14 mouse cellular contexts compared by ENCODE assay signal in genomic region chr11:77901366-77901765, GRCm38 (mm10). TPM values are rescaled to one million over a fixed set of nuclear protein-coding genes. Genes with fewer than 3 reads are reported as not detected.
A peak's percentile ranks its signal among the peaks of the same experiment; 100 is the strongest.
DNase-seq lines count a peak whose midpoint lies in the region; ATAC-seq lines count a peak whose summit lies in the region.
"Had no signal": no experiment of that assay in that cellular context is flagged by ENCODE, and none has a peak within 500 bp of the region (broad histone marks: within the 10 kb centered on the region; RNA-seq: fewer than 3 reads in every experiment).

No protein-coding gene starts in this region.

- no peak overlapping the region for H3K4me2 ChIP-seq in embryonic facial prominence, embryonic 14.5 days (ENCODE audit: low read depth, low read length)
- no peak overlapping the region for H3K4me2 ChIP-seq in midbrain, embryonic 12.5 days (replicated peaks)
- H3K4me2 ChIP-seq: heart, embryonic 13.5 days had no signal

- no peak overlapping the region for H3K9ac ChIP-seq in embryonic facial prominence, embryonic 14.5 days (ENCODE audit: low read depth, low read length)
- H3K9ac ChIP-seq in midbrain, embryonic 12.5 days (replicated peaks): no peak overlapping the region
- H3K9ac ChIP-seq: heart, embryonic 13.5 days had no signal

- H3K27ac ChIP-seq in embryonic facial prominence, embryonic 14.5 days (replicated peaks; ENCODE audit: low read depth, low read length): no peak overlapping the region
- no peak overlapping the region for H3K27ac ChIP-seq in embryonic facial prominence, embryonic 10.5 days (replicated peaks)
- 0 out of 2 replicates have a peak overlapping the region, but pooled peaks have one; percentile 39 for H3K27ac ChIP-seq in midbrain, embryonic 12.5 days (replicated peaks)
- H3K27ac ChIP-seq: heart, embryonic 13.5 days had no signal

- peak; percentile 27 for DNase-seq in embryonic facial prominence, embryonic 14.5 days (ENCODE audit: low spot score)
- no peak for DNase-seq in embryonic facial prominence, embryonic 10.5 days (ENCODE audit: low spot score)
- peak; percentile 5 to 10 for DNase-seq in urinary bladder, adult 18-20 months (ENCODE audit: low spot score in 2 of 2)
- DNase-seq in urinary bladder, adult 2 months (ENCODE audit: low spot score): no peak
- DNase-seq in urinary bladder, postnatal 36 days (ENCODE audit: low spot score in 2 of 2): peak; percentile 13 to 29
- no peak for DNase-seq in right cerebral cortex, postnatal 36 days (ENCODE audit: low spot score in 2 of 2)
- DNase-seq: cerebellum, adult 11 months; gastrocnemius, postnatal 10 days; thymus, postnatal 4 days had no signal

- H3K36me3 ChIP-seq in embryonic facial prominence, embryonic 14.5 days (ENCODE audit: control insufficient read depth, insufficient read depth, low read length): no peaks in the 10 kb centered on the region
- H3K36me3 ChIP-seq in embryonic facial prominence, embryonic 10.5 days (replicated peaks): no peaks in the 10 kb centered on the region
- no peaks in the 10 kb centered on the region for H3K36me3 ChIP-seq in midbrain, embryonic 12.5 days
- H3K36me3 ChIP-seq: heart, embryonic 13.5 days had no signal

- peaks cover 26% of the 10 kb centered on the region for H3K4me1 ChIP-seq in embryonic facial prominence, embryonic 14.5 days (ENCODE audit: control insufficient read depth, insufficient read depth, low read length)
- peaks cover 35% of the 10 kb centered on the region for H3K4me1 ChIP-seq in embryonic facial prominence, embryonic 10.5 days
- peaks cover 53% of the 10 kb centered on the region for H3K4me1 ChIP-seq in midbrain, embryonic 12.5 days

- ATAC-seq in embryonic facial prominence, embryonic 14.5 days (ENCODE audit: low read depth): no peak
- ATAC-seq in midbrain, embryonic 12.5 days (ENCODE audit: low FRiP score, low read depth): no peak
- ATAC-seq in cerebellum, adult (ENCODE audit: insufficient number of reproducible peaks, low FRiP score, low TSS enrichment): no peak
- ATAC-seq: intestine, postnatal 0 days had no signal

- H3K4me3 ChIP-seq in embryonic facial prominence, embryonic 14.5 days (ENCODE audit: low read depth, low read length): no peak overlapping the region
- H3K4me3 ChIP-seq in embryonic facial prominence, embryonic 10.5 days: no peak overlapping the region
- H3K4me3 ChIP-seq in midbrain, embryonic 12.5 days: no peak overlapping the region
- H3K4me3 ChIP-seq: erythroblast, embryonic 14.5 days; heart, embryonic 13.5 days had no signal

- H3K9me3 ChIP-seq in embryonic facial prominence, embryonic 14.5 days (ENCODE audit: control insufficient read depth, low read length): no peaks in the 10 kb centered on the region
- H3K9me3 ChIP-seq in embryonic facial prominence, embryonic 10.5 days: no peaks in the 10 kb centered on the region
- H3K9me3 ChIP-seq in midbrain, embryonic 12.5 days: no peaks in the 10 kb centered on the region
- H3K9me3 ChIP-seq: heart, embryonic 13.5 days had no signal

- peaks cover 22% of the 10 kb centered on the region for H3K27me3 ChIP-seq in embryonic facial prominence, embryonic 14.5 days (replicated peaks; ENCODE audit: control insufficient read depth, insufficient read depth, low read length)
- peaks cover 81% of the 10 kb centered on the region for H3K27me3 ChIP-seq in embryonic facial prominence, embryonic 10.5 days (replicated peaks; ENCODE audit: low read depth, poor library complexity, severe bottlenecking)
- H3K27me3 ChIP-seq in midbrain, embryonic 12.5 days: peaks cover 55% of the 10 kb centered on the region

- 51% methylated on average over 5 of the region's 5 CpGs for WGBS in embryonic facial prominence, embryonic 14.5 days
- 56% methylated on average over 5 of the region's 5 CpGs for WGBS in embryonic facial prominence, embryonic 10.5 days
- 40% methylated on average over 5 of the region's 5 CpGs for WGBS in midbrain, embryonic 12.5 days

RNA-seq across cellular contexts. Expression of gene Pipox, which starts 7.5 kb away (rescaled TPM):
- 1.5 and 1.8 TPM in 2 replicates for polyA plus RNA-seq in embryonic facial prominence, embryonic 14.5 days (2014; fragmentation: Nextera tagmentation; extraction: Ambion mirVana)
- polyA plus RNA-seq in embryonic facial prominence, embryonic 10.5 days (2016; fragmentation: Nextera tagmentation; extraction: Ambion mirVana): 2.1 and 2.7 TPM in 2 replicates
- polyA plus RNA-seq in urinary bladder, adult 2 months (2012; rRNA removed): 0.37 and 0.66 TPM in 2 replicates
- 12.0 and 14.4 TPM in 2 replicates for polyA plus RNA-seq in midbrain, embryonic 12.5 days (2016; fragmentation: Nextera tagmentation; extraction: Ambion mirVana)
- polyA plus RNA-seq: erythroblast, embryonic 14.5 days had no signal

RNA-seq across cellular contexts. Expression of gene Sez6, which starts 29.2 kb away (rescaled TPM):
- polyA plus RNA-seq in embryonic facial prominence, embryonic 14.5 days (2014; fragmentation: Nextera tagmentation; extraction: Ambion mirVana): 1.4 and 1.8 TPM in 2 replicates
- polyA plus RNA-seq in embryonic facial prominence, embryonic 10.5 days (2016; fragmentation: Nextera tagmentation; extraction: Ambion mirVana): 2.3 and 2.5 TPM in 2 replicates
- 0.09 and 0.21 TPM in 2 replicates for polyA plus RNA-seq in urinary bladder, adult 2 months (2012; rRNA removed)
- polyA plus RNA-seq in midbrain, embryonic 12.5 days (2016; fragmentation: Nextera tagmentation; extraction: Ambion mirVana): 39.5 and 40.3 TPM in 2 replicates
- polyA plus RNA-seq: erythroblast, embryonic 14.5 days had no signal

Comparison
In these comparisons a context has a peak if more than half of its experiments do, and no peak if none do; other contexts are left out.
1. DNase-seq: peak in embryonic facial prominence, embryonic 14.5 days (single experiment), urinary bladder, adult 18-20 months (2 of 2) and urinary bladder, postnatal 36 days (2 of 2); none in embryonic facial prominence, embryonic 10.5 days (single experiment), urinary bladder, adult 2 months (single experiment) and right cerebral cortex, postnatal 36 days (0 of 2).
2. RNA of gene Sez6, which starts 29.2 kb away (polyA plus RNA-seq): 39.5 to 40.3 TPM in midbrain, embryonic 12.5 days; 2.3 to 2.5 TPM in embryonic facial prominence, embryonic 10.5 days, 1.4 to 1.8 TPM in embryonic facial prominence, embryonic 14.5 days and 0.09 to 0.21 TPM in urinary bladder, adult 2 months; every median in the first group is over 10 times any median in the second.